Mouse (Mus musculus) heart, postnatal 36 days (tissue): Measurements from ENCODE around the gene Olfr1033. TPM values are rescaled to one million over a fixed set of nuclear protein-coding genes. Genes with fewer than 3 reads are reported as not detected.
"Not testable (repeated sequence)": the region's sequence is repeated elsewhere in the genome, so short reads cannot be mapped to it uniquely, and the experiment has no call there.

Experiments
- DNase-seq, 2 experiments: peaks; one replicate each; pipeline ENCODE4 v3.0.0; 2021 to 2022
- intact Hi-C: fragments of 180-260 bp; cut with DNase I; formaldehyde crosslinking; loops from one replicate; pipeline ENCODE4 v1.15.1; 2025
- total RNA-seq, 2 experiments: library from RNA; stranded (reverse); gene quantifications; 2 replicates each; pipeline ENCODE4 v1.2.3; 2021

The Olfr1033 gene
- 1 to 10 TPM; 1.6 to 7.4 TPM for total RNA-seq

DNA sequence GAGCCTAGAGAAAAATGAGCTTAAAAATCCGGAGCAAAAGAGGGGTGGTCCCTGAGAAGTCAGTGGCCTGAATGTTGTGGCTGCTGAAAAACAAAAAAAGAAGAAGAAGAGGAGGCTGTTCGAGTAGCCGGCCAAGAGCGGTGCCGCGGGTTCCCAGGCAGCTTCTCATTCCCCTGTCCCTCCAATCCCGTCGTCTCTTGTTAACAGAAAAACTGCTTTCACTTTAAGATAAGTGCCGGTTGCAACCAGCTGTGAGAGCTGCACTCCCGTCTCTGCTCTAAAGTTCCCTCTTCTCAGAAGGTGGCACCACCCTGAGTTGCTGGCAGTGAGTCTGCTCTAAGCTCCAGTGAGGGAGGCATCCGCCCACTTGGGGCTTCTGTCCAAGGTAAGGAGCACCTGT, at the start of gene Olfr1033:
TSS of gene Olfr1033 (plus strand) at position 228 of the 400 bp plus-strand sequence.
- peak; percentile 15 to 35 for DNase-seq
- intact Hi-C loops = not testable (repeated sequence)

DNA sequence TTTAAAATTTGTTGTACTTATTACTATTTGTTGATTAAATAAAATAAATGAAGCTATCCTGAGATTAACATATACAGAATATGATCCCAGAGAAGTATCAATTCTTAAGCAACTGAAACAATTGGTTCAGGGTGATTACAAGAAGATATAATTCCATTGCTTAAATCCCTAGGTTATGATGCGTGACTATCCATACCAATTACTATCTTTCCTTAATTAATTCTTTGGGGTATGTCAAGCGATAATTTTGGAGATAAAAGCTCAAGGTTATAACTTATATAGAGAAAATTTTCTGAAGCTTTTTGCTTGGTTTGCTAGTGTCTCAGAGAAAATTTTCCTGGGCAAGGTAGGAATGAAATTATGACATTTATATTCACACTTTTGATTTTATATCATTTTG, 46.8 kb upstream of the Olfr1033 start, which contains the start of gene Olfr1029:
TSS of gene Olfr1029 (plus strand) at position 301 of the 400 bp plus-strand sequence.
- no peak for DNase-seq
- intact Hi-C loops = no loop called here

DNA sequence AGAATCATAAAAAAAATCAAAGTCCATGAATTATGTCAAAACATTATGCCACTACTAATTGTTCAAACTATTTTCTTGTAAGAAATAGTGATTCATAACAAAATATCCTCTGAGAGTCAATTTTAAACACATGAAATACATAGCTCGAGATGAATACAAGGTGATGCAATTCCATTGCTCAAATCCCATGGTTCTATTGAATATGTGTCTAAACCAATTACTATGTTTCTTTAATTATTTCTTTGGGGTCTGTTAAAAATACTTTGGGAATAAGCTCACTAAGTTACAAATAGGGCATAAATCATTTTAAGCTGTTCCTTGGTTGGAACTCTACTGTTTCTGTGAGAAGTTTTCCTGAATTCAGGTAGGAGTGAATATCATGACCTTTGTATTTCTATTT, 41.5 kb upstream of the Olfr1033 start, which contains the start of gene Olfr1030:
TSS of gene Olfr1030 (plus strand) at position 301 of the 400 bp plus-strand sequence.
- intact Hi-C loops = no loop called here
- DNase-seq = no peak

DNA sequence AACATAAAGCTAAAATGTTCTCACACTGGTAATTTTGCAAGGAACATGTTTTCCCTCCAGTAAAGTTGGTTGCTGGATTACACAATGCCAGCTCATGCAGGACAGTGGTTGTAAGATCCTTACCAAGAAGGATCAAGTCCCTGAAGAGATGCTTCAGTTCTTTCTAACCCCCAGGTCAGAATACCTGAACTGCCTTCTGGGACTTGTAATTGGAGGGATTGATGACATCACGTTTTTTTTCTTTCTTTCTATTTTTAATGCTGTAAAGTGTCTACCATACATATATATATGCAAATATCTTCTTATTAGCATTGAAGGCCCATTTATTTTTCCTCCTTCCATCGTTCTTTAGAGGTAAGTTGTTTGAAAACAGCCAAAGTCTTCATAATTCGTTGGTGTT, 30.4 kb upstream of the Olfr1033 start, which contains the start of gene Olfr1031:
TSS of gene Olfr1031 (plus strand) at position 301 of the 400 bp plus-strand sequence.
- intact Hi-C loops = no loop called here
- DNase-seq = no peak

DNA sequence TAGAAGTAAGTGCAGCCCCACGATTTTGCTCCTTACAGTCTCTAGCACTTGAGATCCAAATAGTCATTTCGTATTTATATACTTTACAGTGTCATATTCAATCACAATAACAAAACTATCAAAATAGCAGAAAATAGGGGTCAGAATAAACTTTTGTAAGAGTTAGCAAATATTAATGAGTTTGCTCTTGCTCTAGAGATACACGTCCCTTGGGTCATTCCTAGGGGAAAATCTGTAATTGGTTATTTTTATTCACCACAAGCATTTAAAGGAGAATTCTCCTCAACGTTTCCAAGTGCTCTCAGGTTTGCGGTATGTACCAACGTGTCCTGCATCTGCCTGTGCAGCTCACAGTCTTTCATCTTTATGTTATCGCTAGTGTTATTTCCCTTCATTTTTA, 15.2 kb upstream of the Olfr1033 start, which contains the start of gene Olfr1032:
TSS of gene Olfr1032 (plus strand) at position 301 of the 400 bp plus-strand sequence.
- no peak for DNase-seq
- intact Hi-C loops = no loop called here

DNA sequence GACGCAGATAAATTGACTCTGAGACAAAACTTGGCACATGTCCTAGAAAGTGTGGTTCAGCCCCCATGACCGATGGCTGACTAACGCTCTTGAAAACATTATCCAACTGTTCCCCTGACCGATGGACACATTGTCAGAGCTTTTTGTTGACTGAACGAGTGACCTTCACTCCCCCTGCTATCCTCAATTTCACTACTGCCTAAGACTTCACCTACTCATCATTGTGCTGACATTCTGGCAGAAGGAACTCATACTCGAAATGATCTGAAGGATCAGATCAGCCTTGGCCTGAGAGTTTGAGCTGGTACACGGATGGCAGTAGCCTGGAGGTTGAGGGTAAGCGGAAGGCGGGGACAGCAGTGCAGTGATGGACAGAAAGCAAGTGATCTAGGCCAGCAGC, 1.1 kb downstream of the Olfr1033 start:
- intact Hi-C loops, DNase-seq: not testable (repeated sequence)

DNA sequence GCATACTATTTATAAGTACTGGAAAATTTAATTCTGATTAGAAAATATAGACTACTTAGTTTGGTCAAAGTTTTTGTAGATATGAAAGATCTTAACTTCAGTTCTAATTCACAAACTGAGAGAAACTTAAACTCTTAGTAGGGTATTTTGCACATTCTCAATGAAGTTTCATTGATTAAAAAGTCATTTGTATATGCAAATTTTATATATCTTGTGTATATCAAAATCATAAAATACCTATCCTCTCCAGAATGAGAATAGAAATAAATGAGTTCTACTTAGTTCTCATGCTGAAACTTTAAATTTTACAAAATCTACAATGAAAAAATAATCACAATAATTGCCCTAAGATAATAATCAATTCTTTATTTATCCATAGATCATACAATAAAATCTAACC, 25.1 kb downstream of the Olfr1033 start, which contains the start of gene Olfr1034:
TSS of gene Olfr1034 (plus strand) at position 301 of the 400 bp plus-strand sequence.
- intact Hi-C loops = no loop called here
- no peak for DNase-seq

DNA sequence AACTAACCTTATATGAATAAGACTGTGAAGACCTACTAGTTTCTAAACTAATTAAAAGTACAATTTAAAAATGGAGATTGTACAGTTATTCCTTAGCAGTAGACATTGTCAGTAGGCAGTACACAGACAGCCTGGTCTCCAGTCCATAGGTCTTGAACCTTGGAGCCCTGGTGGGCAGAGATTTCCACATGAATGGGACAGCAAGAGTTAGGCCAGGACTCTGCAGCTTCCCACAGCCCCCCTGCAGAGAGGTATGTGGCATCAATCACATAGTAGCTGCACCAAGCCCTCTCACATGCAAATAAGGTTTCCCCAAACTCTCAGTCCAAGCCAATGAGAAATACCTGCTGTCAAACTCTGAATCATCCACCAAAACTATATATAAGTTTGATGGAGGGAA, 30.3 kb downstream of the Olfr1033 start:
- DNase-seq, intact Hi-C loops: not testable (repeated sequence)

DNA sequence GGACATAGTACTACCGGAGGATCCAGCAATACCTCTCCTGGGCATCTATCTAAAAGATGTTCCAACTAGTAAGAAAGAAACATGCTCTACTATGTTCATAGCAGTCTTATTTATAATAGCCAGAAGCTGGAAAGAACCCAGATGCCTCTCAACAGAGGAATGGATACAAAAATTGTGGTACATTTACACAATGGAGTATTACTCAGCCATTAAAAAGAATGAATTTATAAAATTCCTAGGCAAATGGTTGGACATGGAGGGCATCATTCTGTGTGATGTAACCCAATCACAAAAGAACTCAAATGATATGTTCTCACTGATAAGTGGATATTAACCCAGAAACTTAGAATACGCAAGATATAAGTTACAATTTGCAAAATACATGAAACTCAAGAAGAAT, 43.3 kb downstream of the Olfr1033 start:
- DNase-seq, intact Hi-C loops: not testable (repeated sequence)

DNA sequence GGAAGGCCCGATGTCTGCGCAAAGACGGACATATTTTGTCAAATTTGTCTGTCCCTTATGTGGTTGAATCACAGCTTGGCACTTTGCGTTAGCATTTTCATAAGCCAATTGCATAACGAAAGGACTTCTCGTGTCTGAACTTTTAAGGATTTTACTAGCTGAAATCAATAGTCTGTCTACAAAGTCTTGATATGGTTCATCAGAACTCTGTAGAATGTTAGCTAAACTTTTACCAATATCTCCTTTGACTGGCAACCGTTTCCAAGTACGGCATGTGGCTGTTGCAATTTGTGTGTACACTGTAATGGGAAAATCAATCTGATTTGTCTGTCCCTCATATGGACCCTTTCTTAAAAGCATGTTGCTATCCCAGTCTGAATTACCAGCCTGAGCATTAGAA, 49.8 kb downstream of the Olfr1033 start:
- intact Hi-C loops = no loop called here
- DNase-seq = no peak

DNA sequence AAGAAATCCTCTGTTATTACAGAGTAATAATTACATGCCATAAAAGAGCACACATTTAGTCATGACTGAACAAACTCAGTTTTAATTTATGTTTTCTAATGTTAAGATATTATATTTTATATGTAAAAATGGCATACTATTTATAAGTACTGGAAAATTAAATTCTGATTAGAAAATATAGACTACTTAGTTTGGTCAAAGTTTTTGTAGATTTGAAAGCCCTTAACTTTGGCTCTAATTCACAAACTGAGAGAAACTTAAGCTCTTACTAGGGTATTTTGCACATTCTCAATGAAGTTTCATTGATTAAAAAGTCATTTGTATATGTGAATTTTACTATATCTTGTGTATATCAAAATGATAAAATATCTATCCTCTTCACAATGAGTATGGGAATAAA, 53.3 kb downstream of the Olfr1033 start, which contains the start of gene Olfr1036:
TSS of gene Olfr1036 (plus strand) at position 301 of the 400 bp plus-strand sequence.
- intact Hi-C loops, DNase-seq: not testable (repeated sequence)

DNA sequence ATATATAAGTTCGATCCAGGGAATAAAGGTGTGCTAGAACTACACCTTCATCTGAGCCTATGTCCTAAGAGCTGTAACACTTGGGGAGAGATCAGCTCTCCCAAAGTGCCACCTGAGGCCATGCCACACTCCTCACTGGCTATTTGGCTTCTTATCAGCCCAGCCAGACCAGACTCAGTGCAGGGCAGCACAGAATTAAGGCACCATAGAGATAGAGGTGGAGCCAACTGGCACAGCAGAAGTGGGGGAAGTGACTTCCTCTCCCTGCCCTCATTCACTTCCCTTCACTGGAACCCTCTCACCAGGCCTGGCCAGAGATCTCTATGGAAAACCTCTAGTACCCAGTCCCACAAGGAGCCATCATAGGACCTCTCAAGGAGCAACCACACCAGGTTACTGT, 60.0 kb downstream of the Olfr1033 start:
- intact Hi-C loops, DNase-seq: not testable (repeated sequence)

DNA sequence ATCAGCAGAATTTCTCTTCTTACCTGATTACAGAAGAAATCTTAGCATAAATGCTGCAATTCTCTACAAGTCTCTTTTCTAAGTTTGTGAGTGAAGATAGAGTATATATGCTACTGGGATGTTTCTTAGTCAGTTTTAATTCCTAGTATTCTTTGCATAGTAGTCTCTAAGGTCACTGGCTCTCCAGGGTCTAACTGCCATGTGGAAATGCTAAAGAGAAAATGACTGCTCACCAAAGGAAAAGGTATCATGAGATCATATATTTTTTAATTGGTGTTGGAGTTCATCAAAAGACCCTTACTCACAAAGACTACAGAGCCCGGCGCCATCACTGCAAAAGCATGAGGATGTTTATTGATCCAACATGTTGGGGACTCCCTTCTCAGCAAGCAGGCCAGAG, 66.9 kb downstream of the Olfr1033 start, which contains the start of gene Olfr1037:
TSS of gene Olfr1037 (minus strand) at position 101 of the 400 bp plus-strand sequence.
- intact Hi-C loops = no loop called here
- DNase-seq = no peak

Other genes starting within 250 kb of the Olfr1033 start
- not detected for gene Olfr1014, start 247.9 kb upstream of the Olfr1033 start, total RNA-seq
- not detected for gene Olfr1015, start 238.6 kb upstream of the Olfr1033 start, total RNA-seq
- not detected for gene Olfr1016, start 218.1 kb upstream of the Olfr1033 start, total RNA-seq
- gene Olfr1018, start 202.2 kb upstream of the Olfr1033 start, total RNA-seq = not detected
- not detected for gene Olfr1019, start 175.2 kb upstream of the Olfr1033 start, total RNA-seq
- gene Olfr1020, start 173.6 kb upstream of the Olfr1033 start, total RNA-seq = not detected
- not detected for gene Olfr1022, start 152.0 kb upstream of the Olfr1033 start, total RNA-seq
- not detected for gene Olfr1023, start 135.0 kb upstream of the Olfr1033 start, total RNA-seq
- gene Olfr1024, start 115.6 kb upstream of the Olfr1033 start, total RNA-seq = not detected
- not detected for gene Olfr1025-ps1, start 105.4 kb upstream of the Olfr1033 start, total RNA-seq
- gene Olfr1026, start 99.1 kb upstream of the Olfr1033 start, total RNA-seq = not detected
- gene Olfr1028, start 70.2 kb upstream of the Olfr1033 start, total RNA-seq = not detected
- gene Olfr1029, start 46.7 kb upstream of the Olfr1033 start, total RNA-seq = not detected
- gene Olfr1030, start 41.4 kb upstream of the Olfr1033 start, total RNA-seq = not detected
- gene Olfr1031, start 30.3 kb upstream of the Olfr1033 start, total RNA-seq = not detected
- gene Olfr1032, start 15.1 kb upstream of the Olfr1033 start, total RNA-seq = not detected
- gene Olfr1034, start 25.2 kb downstream of the Olfr1033 start, total RNA-seq = under 1 TPM; 0.08 to 0.11 TPM
- gene Olfr1036, start 53.4 kb downstream of the Olfr1033 start, total RNA-seq = not detected
- gene Olfr1037, start 66.8 kb downstream of the Olfr1033 start, total RNA-seq = not detected
- not detected for gene Olfr1039, start 115.3 kb downstream of the Olfr1033 start, total RNA-seq
- not detected for gene Olfr1040, start 126.1 kb downstream of the Olfr1033 start, total RNA-seq
- gene Olfr1042, start 141.2 kb downstream of the Olfr1033 start, total RNA-seq = not detected
- not detected for gene Olfr1043, start 146.9 kb downstream of the Olfr1033 start, total RNA-seq
- not detected for gene Olfr1044, start 157.2 kb downstream of the Olfr1033 start, total RNA-seq
- not detected for gene Olfr52, start 165.1 kb downstream of the Olfr1033 start, total RNA-seq
- gene Olfr1045, start 182.4 kb downstream of the Olfr1033 start, total RNA-seq = not detected
- not detected for gene Olfr1046, start 198.7 kb downstream of the Olfr1033 start, total RNA-seq
- gene Olfr1047, start 210.8 kb downstream of the Olfr1033 start, total RNA-seq = not detected
- not detected for gene Olfr1048, start 219.7 kb downstream of the Olfr1033 start, total RNA-seq
- gene Olfr1049, start 237.7 kb downstream of the Olfr1033 start, total RNA-seq = not detected